Mouse (Mus musculus) embryonic facial prominence, embryonic 10.5 days (tissue): Measurements from ENCODE around the gene Hipk2. TPM values are rescaled to one million over a fixed set of nuclear protein-coding genes. Genes with fewer than 3 reads are reported as not detected.

ENCODE experiments used
- DNase-seq: peaks from one replicate; pipeline ENCODE4 v3.0.0-alpha.2; 2017; ENCODE audit warnings: low spot score
- H3K27ac ChIP-seq: fragments of 300-500 bp; sonication (generic); replicated peaks from 2 replicates; pipeline ENCODE4 v1.5.1; 2016; ENCODE audit warnings: mild to moderate bottlenecking
- H3K27me3 ChIP-seq: fragments of 300-500 bp; sonication (generic); replicated peaks from 2 replicates; pipeline ENCODE4 v1.6.1; 2016; ENCODE audit warnings: low read depth, mild to moderate bottlenecking; ENCODE audit not compliant: poor library complexity, severe bottlenecking
- H3K36me3 ChIP-seq: fragments of 300-500 bp; sonication (generic); replicated peaks from 2 replicates; pipeline ENCODE4 v1.6.1; 2016; ENCODE audit warnings: mild to moderate bottlenecking, moderate library complexity
- H3K4me1 ChIP-seq: fragments of 300-500 bp; sonication (generic); 2 replicates; pipeline ENCODE4 v1.6.1; 2016
- H3K4me3 ChIP-seq: fragments of 300-500 bp; sonication (generic); 2 replicates; pipeline ENCODE4 v1.5.1; 2016; ENCODE audit warnings: mild to moderate bottlenecking, moderate library complexity
- H3K9me3 ChIP-seq: fragments of 300-500 bp; sonication (generic); 2 replicates; pipeline ENCODE4 v1.6.1; 2016; ENCODE audit warnings: mild to moderate bottlenecking
- WGBS: fragments of 180-500 bp; shearing (Covaris S2); methylation state at CpG from one replicate; pipeline ENCODE4 v1.1.7; 2016; 5-methylcytosine and 5-hydroxymethylcytosine counted together
- polyA plus RNA-seq: library from polyadenylated mRNA; unstranded; fragments of >200 nt; fragmentation: Nextera tagmentation; extraction: Ambion mirVana; gene quantifications from 2 replicates; pipeline ENCODE4 v1.2.1, GENCODE M21; 2016

Gene Hipk2
- polyA plus RNA-seq, 1 experiment from 2014 or later: 24.5 TPM

- DNase-seq: no peak
- no peak overlapping the region for H3K27ac ChIP-seq
- H3K4me1 ChIP-seq: peaks cover 11% of the 10 kb centered on the region
- H3K27me3 ChIP-seq: no peaks in the 10 kb centered on the region
- no peaks in the 10 kb centered on the region for H3K9me3 ChIP-seq
- no peaks in the 10 kb centered on the region for H3K36me3 ChIP-seq
- WGBS: 88% methylated on average over 4 of the region's 4 CpGs
- no peak overlapping the region for H3K4me3 ChIP-seq
Observed at GRCm38 (mm10) chr6:38900479-38901126, 24.6 kb upstream of the Hipk2 start.

GRCm38 (mm10) chr6:38900073-38900472 lies 24.1 kb upstream of the Hipk2 start:
- no peaks in the 10 kb centered on the region for H3K27me3 ChIP-seq
- H3K4me1 ChIP-seq: peaks cover 11% of the 10 kb centered on the region
- no peak overlapping the region for H3K27ac ChIP-seq
- H3K9me3 ChIP-seq: no peaks in the 10 kb centered on the region
- H3K4me3 ChIP-seq: no peak overlapping the region
- H3K36me3 ChIP-seq: no peaks in the 10 kb centered on the region
- DNase-seq: no peak
- 92% methylated on average over 4 of the region's 4 CpGs for WGBS

GRCm38 (mm10) chr6:38893615-38894014 lies 17.6 kb upstream of the Hipk2 start:
- WGBS: 38% methylated on average over 3 of the region's 3 CpGs
- Histone ChIP-seq H3K27me3 (no peaks in the 10 kb centered on the region), H3K4me3 (no peak overlapping the region), H3K27ac (no peak overlapping the region), H3K36me3 (no peaks in the 10 kb centered on the region), H3K4me1 (peaks cover 20% of the 10 kb centered on the region), H3K9me3 (no peaks in the 10 kb centered on the region)
- peak; percentile 28 for DNase-seq

- no peak overlapping the region for H3K27ac ChIP-seq
- no peaks in the 10 kb centered on the region for H3K9me3 ChIP-seq
- no peaks in the 10 kb centered on the region for H3K27me3 ChIP-seq
- no peaks in the 10 kb centered on the region for H3K36me3 ChIP-seq
- H3K4me1 ChIP-seq: peaks cover 21% of the 10 kb centered on the region
- WGBS: 76% methylated on average over 2 of the region's 2 CpGs
- H3K4me3 ChIP-seq: no peak overlapping the region
- DNase-seq: no peak
Observed at GRCm38 (mm10) chr6:38892017-38892416, 16.1 kb upstream of the Hipk2 start.

- peaks cover 17% of the 10 kb centered on the region for H3K4me1 ChIP-seq
- H3K27ac ChIP-seq: no peak overlapping the region
- no peaks in the 10 kb centered on the region for H3K36me3 ChIP-seq
- no peaks in the 10 kb centered on the region for H3K27me3 ChIP-seq
- no peaks in the 10 kb centered on the region for H3K9me3 ChIP-seq
- DNase-seq: no peak
- H3K4me3 ChIP-seq: no peak overlapping the region
- WGBS: 79% methylated on average over 6 of the region's 6 CpGs
Observed at GRCm38 (mm10) chr6:38889156-38889555, 13.2 kb upstream of the Hipk2 start.

GRCm38 (mm10) chr6:38887436-38887835 lies 11.5 kb upstream of the Hipk2 start:
- Histone ChIP-seq H3K4me3 (no peak overlapping the region), H3K36me3 (no peaks in the 10 kb centered on the region), H3K9me3 (no peaks in the 10 kb centered on the region), H3K4me1 (peaks cover 18% of the 10 kb centered on the region), H3K27ac (no peak overlapping the region), H3K27me3 (0 out of 2 replicates have a peak, but pooled peaks cover 4% of the 10 kb centered on the region)
- DNase-seq: no peak
- WGBS: 83% methylated on average over 4 of the region's 4 CpGs

- Histone ChIP-seq H3K9me3 (no peaks in the 10 kb centered on the region), H3K4me1 (peaks cover 21% of the 10 kb centered on the region), H3K4me3 (no peak overlapping the region), H3K27ac (no peak overlapping the region), H3K36me3 (no peaks in the 10 kb centered on the region), H3K27me3 (0 out of 2 replicates have a peak, but pooled peaks cover 12% of the 10 kb centered on the region)
- no peak for DNase-seq
- WGBS: 69% methylated on average over 1 of the region's 1 CpGs
Observed at GRCm38 (mm10) chr6:38885132-38885531, 9.2 kb upstream of the Hipk2 start.

- peaks cover 21% of the 10 kb centered on the region for H3K4me1 ChIP-seq
- H3K27ac ChIP-seq: no peak overlapping the region
- no peak for DNase-seq
- H3K36me3 ChIP-seq: no peaks in the 10 kb centered on the region
- no peaks in the 10 kb centered on the region for H3K9me3 ChIP-seq
- no peak overlapping the region for H3K4me3 ChIP-seq
- 0 out of 2 replicates have a peak, but pooled peaks cover 14% of the 10 kb centered on the region for H3K27me3 ChIP-seq
- WGBS: 71% methylated on average over 3 of the region's 3 CpGs
Observed at GRCm38 (mm10) chr6:38884482-38884881, 8.5 kb upstream of the Hipk2 start.

- no peaks in the 10 kb centered on the region for H3K36me3 ChIP-seq
- H3K27ac ChIP-seq: no peak overlapping the region
- H3K4me3 ChIP-seq: no peak overlapping the region
- no peak for DNase-seq
- peaks cover 29% of the 10 kb centered on the region; the same call in 1 of the 2 replicates for H3K27me3 ChIP-seq
- peaks cover 18% of the 10 kb centered on the region for H3K4me1 ChIP-seq
- no peaks in the 10 kb centered on the region for H3K9me3 ChIP-seq
- WGBS: 52% methylated on average over 6 of the region's 6 CpGs
Observed at GRCm38 (mm10) chr6:38882728-38883171, 6.8 kb upstream of the Hipk2 start.

GRCm38 (mm10) chr6:38881975-38882374 lies 6.0 kb upstream of the Hipk2 start:
- H3K27ac ChIP-seq: no peak overlapping the region
- no peak for DNase-seq
- H3K4me3 ChIP-seq: no peak overlapping the region
- H3K4me1 ChIP-seq: peaks cover 17% of the 10 kb centered on the region
- H3K36me3 ChIP-seq: no peaks in the 10 kb centered on the region
- no peaks in the 10 kb centered on the region for H3K9me3 ChIP-seq
- peaks cover 34% of the 10 kb centered on the region; the same call in 1 of the 2 replicates for H3K27me3 ChIP-seq
- WGBS: 67% methylated on average over 6 of the region's 6 CpGs

GRCm38 (mm10) chr6:38881468-38881867 lies 5.5 kb upstream of the Hipk2 start:
- Histone ChIP-seq H3K27ac (no peak overlapping the region), H3K36me3 (no peaks in the 10 kb centered on the region), H3K4me3 (no peak overlapping the region), H3K27me3 (peaks cover 34% of the 10 kb centered on the region; the same call in 1 of the 2 replicates), H3K9me3 (no peaks in the 10 kb centered on the region), H3K4me1 (peaks cover 18% of the 10 kb centered on the region)
- 68% methylated on average over 2 of the region's 2 CpGs for WGBS
- no peak for DNase-seq

- 83% methylated on average over 2 of the region's 2 CpGs for WGBS
Observed at GRCm38 (mm10) chr6:38877674-38878073, 1.7 kb upstream of the Hipk2 start.

More at GRCm38 (mm10) chr6:38877674-38878073, 1.7 kb upstream of the Hipk2 start:
- peaks cover 25% of the 10 kb centered on the region for H3K4me1 ChIP-seq
- H3K27me3 ChIP-seq: peaks cover 31% of the 10 kb centered on the region; the same call in 1 of the 2 replicates
- no peaks in the 10 kb centered on the region for H3K36me3 ChIP-seq
- no peak overlapping the region for H3K27ac ChIP-seq
- no peak for DNase-seq
- no peaks in the 10 kb centered on the region for H3K9me3 ChIP-seq
- no peak overlapping the region for H3K4me3 ChIP-seq
